Mouse (Mus musculus) midbrain, embryonic 15.5 days (tissue): ENCODE data around the gene Spin4. TPM values are rescaled to one million over a fixed set of nuclear protein-coding genes. Genes with fewer than 3 reads are reported as not detected.

Source experiments
- ATAC-seq: fragments of 200-750 bp; cut with Nextera tagmentation; replicated peaks from 2 replicates; pipeline ENCODE4 v1.8.0; 2017; ENCODE audit warnings: moderate TSS enrichment
- H3K27ac ChIP-seq: fragments of 300-500 bp; sonication (generic); 2 replicates; pipeline ENCODE4 v1.5.1; 2015; ENCODE audit warnings: mild to moderate bottlenecking, inconsistent platforms
- H3K27me3 ChIP-seq: fragments of 300-500 bp; sonication (generic); replicated peaks from 2 replicates; pipeline ENCODE4 v1.6.1; 2015; ENCODE audit warnings: inconsistent platforms
- H3K36me3 ChIP-seq: fragments of 300-500 bp; sonication (generic); replicated peaks from 2 replicates; pipeline ENCODE4 v1.6.1; 2015; ENCODE audit warnings: inconsistent platforms
- H3K4me1 ChIP-seq: fragments of 300-500 bp; sonication (generic); 2 replicates; pipeline ENCODE4 v1.6.1; 2015; ENCODE audit warnings: inconsistent platforms
- H3K4me2 ChIP-seq: fragments of 300-500 bp; sonication (generic); 2 replicates; pipeline ENCODE4 v1.6.1; 2015; ENCODE audit warnings: inconsistent platforms, mild to moderate bottlenecking, moderate library complexity
- H3K4me3 ChIP-seq: fragments of 300-500 bp; sonication (generic); 2 replicates; pipeline ENCODE4 v1.5.1; 2015; ENCODE audit warnings: mild to moderate bottlenecking, inconsistent platforms
- H3K9ac ChIP-seq: fragments of 300-500 bp; sonication (generic); 2 replicates; pipeline ENCODE4 v1.6.1; 2015; ENCODE audit warnings: mild to moderate bottlenecking, inconsistent platforms
- H3K9me3 ChIP-seq: fragments of 300-500 bp; sonication (generic); 2 replicates; pipeline ENCODE4 v1.6.1; 2016; ENCODE audit warnings: inconsistent platforms
- WGBS: fragments of 180-500 bp; shearing (Covaris S2); methylation state at CpG from one replicate; pipeline ENCODE4 v1.1.7; 2015; ENCODE audit warnings: mixed read lengths; 5-methylcytosine and 5-hydroxymethylcytosine counted together
- polyA plus RNA-seq: library from polyadenylated mRNA; unstranded; fragments of >200 nt; fragmentation: Nextera tagmentation; extraction: Ambion mirVana; gene quantifications from 2 replicates; pipeline ENCODE4 v1.2.1, GENCODE M21; 2015

Gene Spin4
- polyA plus RNA-seq = 2.0 and 2.5 TPM in 2 replicates

GRCm38 (mm10) chrX:95026361-95026892, at the start of gene Spin4:
Spin4 (minus strand) TSS chrX:95026682.
- H3K4me1 ChIP-seq = no peaks in the 10 kb centered on the region
- H3K27me3 ChIP-seq = no peaks in the 10 kb centered on the region
- H3K9me3 ChIP-seq = no peaks in the 10 kb centered on the region
- H3K36me3 ChIP-seq = no peaks in the 10 kb centered on the region
- peak within 1 kb of the TSS; percentile 61 for H3K4me2 ChIP-seq
- WGBS = 14% methylated on average over 29 of the region's 30 CpGs
- H3K4me3 ChIP-seq = peak within 1 kb of the TSS; percentile 54
- ATAC-seq = peak; percentile 95
- H3K27ac ChIP-seq = peak within 1 kb of the TSS; percentile 84
- peak within 1 kb of the TSS; percentile 53 for H3K9ac ChIP-seq

GRCm38 (mm10) chrX:95027907-95028306, 1.4 kb upstream of the Spin4 start:
- no peak for ATAC-seq
- H3K4me2 ChIP-seq = no peak overlapping the region
- 54% methylated on average over 5 of the region's 5 CpGs for WGBS

GRCm38 (mm10) chrX:95025779-95026360, 612 bp downstream of the Spin4 start:
- Histone ChIP-seq H3K4me3 (peak overlapping the region; percentile 54), H3K4me2 (peak overlapping the region; percentile 61), H3K9ac (peak overlapping the region; percentile 53), H3K36me3 (no peaks in the 10 kb centered on the region), H3K27me3 (no peaks in the 10 kb centered on the region), H3K4me1 (no peaks in the 10 kb centered on the region), H3K9me3 (no peaks in the 10 kb centered on the region), H3K27ac (peak overlapping the region; percentile 84)
- ATAC-seq = peak; percentile 84
- 25% methylated on average over 23 of the region's 23 CpGs for WGBS

More at GRCm38 (mm10) chrX:95027907-95028306, 1.4 kb upstream of the Spin4 start:
- Histone ChIP-seq H3K27ac (no peak overlapping the region), H3K27me3 (no peaks in the 10 kb centered on the region), H3K4me1 (no peaks in the 10 kb centered on the region), H3K9ac (no peak overlapping the region), H3K9me3 (no peaks in the 10 kb centered on the region), H3K36me3 (no peaks in the 10 kb centered on the region), H3K4me3 (no peak overlapping the region)

- no peaks in the 10 kb centered on the region for H3K4me1 ChIP-seq
- no peak for ATAC-seq
- H3K36me3 ChIP-seq = no peaks in the 10 kb centered on the region
- H3K27me3 ChIP-seq = no peaks in the 10 kb centered on the region
- no peak overlapping the region for H3K4me3 ChIP-seq
- H3K4me2 ChIP-seq = no peak overlapping the region
- 27% methylated on average over 4 of the region's 4 CpGs for WGBS
- H3K9me3 ChIP-seq = no peaks in the 10 kb centered on the region
- no peak overlapping the region for H3K27ac ChIP-seq
- H3K9ac ChIP-seq = no peak overlapping the region
Measured at GRCm38 (mm10) chrX:95012033-95012432, 14.4 kb downstream of the Spin4 start.

GRCm38 (mm10) chrX:94998845-94999244, 27.6 kb downstream of the Spin4 start:
- H3K9me3 ChIP-seq = no peaks in the 10 kb centered on the region
- no peak for ATAC-seq
- H3K4me1 ChIP-seq = no peaks in the 10 kb centered on the region
- H3K4me2 ChIP-seq = no peak overlapping the region
- no peaks in the 10 kb centered on the region for H3K36me3 ChIP-seq
- H3K27ac ChIP-seq = no peak overlapping the region
- H3K27me3 ChIP-seq = no peaks in the 10 kb centered on the region
- no peak overlapping the region for H3K9ac ChIP-seq
- H3K4me3 ChIP-seq = no peak overlapping the region
- 93% methylated on average over 11 of the region's 11 CpGs for WGBS

- Histone ChIP-seq H3K4me3 (no peak overlapping the region), H3K36me3 (no peaks in the 10 kb centered on the region), H3K27me3 (0 out of 2 replicates have a peak, but pooled peaks cover 3% of the 10 kb centered on the region), H3K4me2 (no peak overlapping the region), H3K9me3 (no peaks in the 10 kb centered on the region), H3K27ac (no peak overlapping the region), H3K4me1 (no peaks in the 10 kb centered on the region), H3K9ac (no peak overlapping the region)
- no peak for ATAC-seq
- WGBS = 38% methylated on average over 3 of the region's 3 CpGs
Measured at GRCm38 (mm10) chrX:94994113-94994512, 32.4 kb downstream of the Spin4 start.

- H3K4me3 ChIP-seq = peak overlapping the region; percentile 42
- ATAC-seq = peak; percentile 27; the same call in 1 of the 2 replicates
Measured at GRCm38 (mm10) chrX:94990903-94991302, 35.6 kb downstream of the Spin4 start.

GRCm38 (mm10) chrX:94990080-94990825, 36.2 kb downstream of the Spin4 start:
- no peaks in the 10 kb centered on the region for H3K9me3 ChIP-seq
- H3K4me1 ChIP-seq = no peaks in the 10 kb centered on the region
- no peaks in the 10 kb centered on the region for H3K36me3 ChIP-seq
- 17% methylated on average over 29 of the region's 29 CpGs for WGBS
- H3K27me3 ChIP-seq = 0 out of 2 replicates have a peak, but pooled peaks cover 3% of the 10 kb centered on the region
- H3K4me2 ChIP-seq = peak overlapping the region; percentile 65
- H3K27ac ChIP-seq = no peak overlapping the region
- H3K4me3 ChIP-seq = peak overlapping the region; percentile 42
- ATAC-seq = peak; percentile 90
- H3K9ac ChIP-seq = peak overlapping the region; percentile 38; the same call in 1 of the 2 replicates

More at GRCm38 (mm10) chrX:94990903-94991302, 35.6 kb downstream of the Spin4 start:
- no peak overlapping the region for H3K27ac ChIP-seq
- WGBS = 77% methylated on average over 2 of the region's 2 CpGs
- H3K36me3 ChIP-seq = no peaks in the 10 kb centered on the region
- H3K9me3 ChIP-seq = no peaks in the 10 kb centered on the region
- H3K27me3 ChIP-seq = 0 out of 2 replicates have a peak, but pooled peaks cover 3% of the 10 kb centered on the region
- peak overlapping the region; percentile 65 for H3K4me2 ChIP-seq
- H3K9ac ChIP-seq = no peak overlapping the region
- H3K4me1 ChIP-seq = no peaks in the 10 kb centered on the region

Other genes starting within 250 kb of the Spin4 start
- 47.3 and 50.0 TPM in 2 replicates for gene Arhgef9, start 170.2 kb upstream of the Spin4 start, polyA plus RNA-seq